Mouse (Mus musculus): ENCODE data around the gene Lce3c. TPM values are rescaled to one million over a fixed set of nuclear protein-coding genes. Genes with fewer than 3 reads are reported as not detected.

Lce3c gene
- polyA plus RNA-seq, 1 experiment from 2014 or later = not detected

DNA sequence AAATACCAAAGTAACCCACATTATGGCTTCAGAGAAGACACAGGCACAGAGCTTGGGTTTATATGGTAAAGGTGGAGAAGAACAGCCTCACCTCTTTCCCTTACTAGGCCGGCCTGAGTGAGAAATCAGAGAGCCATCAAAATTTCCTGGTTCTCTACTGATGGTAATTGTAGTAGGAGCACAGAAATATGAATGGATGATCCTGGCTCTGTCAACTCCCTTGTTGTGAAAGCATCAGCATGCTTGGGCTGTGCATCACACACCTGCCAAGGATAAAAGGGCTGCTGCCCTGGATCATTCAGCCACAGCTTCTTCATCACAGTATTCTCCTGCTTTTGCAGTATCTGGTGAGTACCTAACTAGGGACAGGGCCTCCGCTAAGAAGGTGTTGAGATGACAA, 22.5 kb downstream of the Lce3c start, which contains the start of gene Lce3e:
TSS of gene Lce3e (plus strand) at position 301 of the 400 bp plus-strand sequence.
- H3K9ac ChIP-seq (replicated peaks; ENCODE audit: low read length) = no peak within 1 kb of the TSS
- no peaks in the 10 kb centered on the region for H3K36me3 ChIP-seq (ENCODE audit: insufficient read depth, low read length)
- H3K4me3 ChIP-seq (ENCODE audit: low read length) = no peak within 1 kb of the TSS
- no peaks in the 10 kb centered on the region for H3K4me1 ChIP-seq (ENCODE audit: insufficient read depth, low read length)
- H3K27me3 ChIP-seq (ENCODE audit: insufficient read depth, low read length) = no peaks in the 10 kb centered on the region
- no peak within 1 kb of the TSS for H3K4me2 ChIP-seq (replicated peaks; ENCODE audit: low read depth, low read length)
- 87% methylated on average over 2 of the region's 2 CpGs for WGBS
- no peak for ATAC-seq (ENCODE audit: low FRiP score, low TSS enrichment)
- no peak within 1 kb of the TSS for H3K27ac ChIP-seq (ENCODE audit: low read length)
- H3K9me3 ChIP-seq (ENCODE audit: low read length) = no peaks in the 10 kb centered on the region

DNA sequence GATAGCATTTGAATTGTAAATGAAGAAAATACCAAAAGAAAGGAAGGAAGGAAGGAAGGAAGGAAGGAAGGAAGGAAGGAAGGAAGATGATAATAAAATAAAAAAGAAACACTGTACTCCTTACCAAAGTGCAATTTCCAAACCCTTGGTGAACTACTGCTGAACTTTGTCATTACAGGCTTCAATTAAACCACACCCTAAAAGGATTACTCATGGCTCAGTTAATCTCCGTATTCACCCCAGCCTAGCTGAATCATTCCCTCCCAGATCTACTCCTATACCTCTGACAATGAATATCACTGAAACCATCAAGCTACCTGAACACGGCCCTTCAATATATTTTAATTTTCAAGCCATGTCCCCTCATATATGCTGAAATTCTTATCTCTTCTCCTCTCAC, 34.2 kb downstream of the Lce3c start:
- H3K4me3 ChIP-seq (ENCODE audit: low read length) = no peak overlapping the region
- no peak overlapping the region for H3K9ac ChIP-seq (replicated peaks; ENCODE audit: low read length)
- H3K4me2 ChIP-seq (replicated peaks; ENCODE audit: low read depth, low read length) = no peak overlapping the region
- no peak overlapping the region for H3K27ac ChIP-seq (ENCODE audit: low read length)
- no peak for ATAC-seq (ENCODE audit: low FRiP score, low TSS enrichment)
- no peaks in the 10 kb centered on the region for H3K9me3 ChIP-seq (ENCODE audit: low read length)
- no peaks in the 10 kb centered on the region for H3K27me3 ChIP-seq (ENCODE audit: insufficient read depth, low read length)
- no peaks in the 10 kb centered on the region for H3K4me1 ChIP-seq (ENCODE audit: insufficient read depth, low read length)
- H3K36me3 ChIP-seq (ENCODE audit: insufficient read depth, low read length) = no peaks in the 10 kb centered on the region
- WGBS = 84% methylated on average over 2 of the region's 2 CpGs

DNA sequence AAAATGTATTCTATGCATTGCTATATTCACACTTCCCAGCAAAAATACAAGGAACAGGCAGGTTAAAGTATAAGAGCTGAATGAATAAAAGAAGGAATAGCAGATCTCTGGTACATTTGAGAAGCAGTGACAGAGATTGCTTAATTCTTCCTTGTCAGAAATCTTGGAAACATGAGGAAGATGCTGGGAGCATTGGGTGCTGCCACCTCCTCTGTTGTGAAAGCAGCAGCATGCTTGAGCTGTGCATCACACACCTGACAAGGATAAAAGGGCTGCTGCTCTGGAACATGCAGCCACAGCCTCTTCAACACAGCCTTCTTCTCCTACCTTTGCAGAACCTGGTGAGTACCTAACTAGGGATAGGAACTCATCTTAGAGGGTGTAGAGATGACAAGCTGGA, 47.6 kb downstream of the Lce3c start, which contains the start of gene Lce3f:
TSS of gene Lce3f (plus strand) at position 301 of the 400 bp plus-strand sequence.
- no peaks in the 10 kb centered on the region for H3K36me3 ChIP-seq (ENCODE audit: insufficient read depth, low read length)
- no peak within 1 kb of the TSS for H3K4me3 ChIP-seq (ENCODE audit: low read length)

More for the DNA sequence above, 47.6 kb downstream of the Lce3c start, which contains the start of gene Lce3f:
- no peaks in the 10 kb centered on the region for H3K4me1 ChIP-seq (ENCODE audit: insufficient read depth, low read length)
- H3K27me3 ChIP-seq (ENCODE audit: insufficient read depth, low read length) = no peaks in the 10 kb centered on the region
- H3K27ac ChIP-seq (ENCODE audit: low read length) = no peak within 1 kb of the TSS
- H3K9ac ChIP-seq (replicated peaks; ENCODE audit: low read length) = no peak within 1 kb of the TSS
- no peaks in the 10 kb centered on the region for H3K9me3 ChIP-seq (ENCODE audit: low read length)
- no peak within 1 kb of the TSS for H3K4me2 ChIP-seq (replicated peaks; ENCODE audit: low read depth, low read length)
- no peak for ATAC-seq (ENCODE audit: low FRiP score, low TSS enrichment)

Other genes with a start within 250 kb of the Lce3c start
- gene Lce1e, start 235.4 kb upstream of the Lce3c start, polyA plus RNA-seq (2015; fragmentation: Nextera tagmentation; extraction: Ambion mirVana) = not detected in 2 replicates
- not detected in 2 replicates for gene Lce1f, start 224.1 kb upstream of the Lce3c start, polyA plus RNA-seq (2015; fragmentation: Nextera tagmentation; extraction: Ambion mirVana)
- not detected in 2 replicates for gene Gm38119, start 205.4 kb upstream of the Lce3c start, polyA plus RNA-seq (2015; fragmentation: Nextera tagmentation; extraction: Ambion mirVana)
- 0.17 TPM in 1 of 2 replicates, not detected in the other for gene Lce1g, start 192.1 kb upstream of the Lce3c start, polyA plus RNA-seq (2015; fragmentation: Nextera tagmentation; extraction: Ambion mirVana)
- not detected in 2 replicates for gene Lce1h, start 179.4 kb upstream of the Lce3c start, polyA plus RNA-seq (2015; fragmentation: Nextera tagmentation; extraction: Ambion mirVana)
- not detected in 2 replicates for gene Lce1i, start 165.6 kb upstream of the Lce3c start, polyA plus RNA-seq (2015; fragmentation: Nextera tagmentation; extraction: Ambion mirVana)
- gene Lce1j, start 154.0 kb upstream of the Lce3c start, polyA plus RNA-seq (2015; fragmentation: Nextera tagmentation; extraction: Ambion mirVana) = not detected in 2 replicates
- gene Lce1k, start 136.6 kb upstream of the Lce3c start, polyA plus RNA-seq (2015; fragmentation: Nextera tagmentation; extraction: Ambion mirVana) = not detected in 2 replicates
- 0.07 TPM in 1 of 2 replicates, not detected in the other for gene Kprp, start 117.2 kb upstream of the Lce3c start, polyA plus RNA-seq (2015; fragmentation: Nextera tagmentation; extraction: Ambion mirVana)
- gene Lce1l, start 93.2 kb upstream of the Lce3c start, polyA plus RNA-seq (2015; fragmentation: Nextera tagmentation; extraction: Ambion mirVana) = not detected in 2 replicates
- not detected in 2 replicates for gene 2310050C09Rik, start 74.3 kb upstream of the Lce3c start, polyA plus RNA-seq (2015; fragmentation: Nextera tagmentation; extraction: Ambion mirVana)
- not detected in 2 replicates for gene Lce3a, start 18.3 kb upstream of the Lce3c start, polyA plus RNA-seq (2015; fragmentation: Nextera tagmentation; extraction: Ambion mirVana)
- not detected in 2 replicates for gene Lce3b, start 11.5 kb upstream of the Lce3c start, polyA plus RNA-seq (2015; fragmentation: Nextera tagmentation; extraction: Ambion mirVana)
- gene Lce3d, start 12.9 kb downstream of the Lce3c start, polyA plus RNA-seq (2015; fragmentation: Nextera tagmentation; extraction: Ambion mirVana) = not detected in 2 replicates
- not detected in 2 replicates for gene Lce3e, start 22.6 kb downstream of the Lce3c start, polyA plus RNA-seq (2015; fragmentation: Nextera tagmentation; extraction: Ambion mirVana)
- gene Lce3f, start 47.7 kb downstream of the Lce3c start, polyA plus RNA-seq (2015; fragmentation: Nextera tagmentation; extraction: Ambion mirVana) = not detected in 2 replicates
- 0.39 and 0.42 TPM in 2 replicates for gene Crct1, start 71.2 kb downstream of the Lce3c start, polyA plus RNA-seq (2015; fragmentation: Nextera tagmentation; extraction: Ambion mirVana)
- not detected in 2 replicates for gene Lce1m, start 74.6 kb downstream of the Lce3c start, polyA plus RNA-seq (2015; fragmentation: Nextera tagmentation; extraction: Ambion mirVana)
- gene Gm4858, start 124.3 kb downstream of the Lce3c start, polyA plus RNA-seq (2015; fragmentation: Nextera tagmentation; extraction: Ambion mirVana) = not detected in 2 replicates
- not detected in 2 replicates for gene Crnn, start 200.3 kb downstream of the Lce3c start, polyA plus RNA-seq (2015; fragmentation: Nextera tagmentation; extraction: Ambion mirVana)